Mouse (Mus musculus) midbrain, postnatal 0 days (tissue): ENCODE data around the gene Mgst3. TPM values are rescaled to one million over a fixed set of nuclear protein-coding genes. Genes with fewer than 3 reads are reported as not detected.

Source experiments
- ATAC-seq: fragments of 200-750 bp; cut with Nextera tagmentation; 2 replicates; pipeline ENCODE4 v1.8.0; 2017; ENCODE audit warnings: moderate number of reproducible peaks, mild to moderate bottlenecking, moderate TSS enrichment, moderate library complexity; ENCODE audit not compliant: low FRiP score
- DNase-seq: peaks from one replicate; pipeline ENCODE4 v3.0.0-alpha.2; 2015; ENCODE audit warnings: low spot score
- H3K27ac ChIP-seq: fragments of 300-500 bp; sonication (generic); 2 replicates; pipeline ENCODE4 v1.5.1; 2014; ENCODE audit warnings: low read depth, mild to moderate bottlenecking, low read length, mixed read lengths
- H3K27me3 ChIP-seq: fragments of 300-500 bp; sonication (generic); 2 replicates; pipeline ENCODE4 v1.6.1; 2014; ENCODE audit warnings: low read length, control low read depth, mixed read lengths; ENCODE audit not compliant: insufficient read depth
- H3K36me3 ChIP-seq: fragments of 300-500 bp; sonication (generic); 2 replicates; pipeline ENCODE4 v1.6.1; 2014; ENCODE audit warnings: low read length, control low read depth, mixed read lengths; ENCODE audit not compliant: insufficient read depth
- H3K4me1 ChIP-seq: fragments of 300-500 bp; sonication (generic); 2 replicates; pipeline ENCODE4 v1.6.1; 2014; ENCODE audit warnings: mild to moderate bottlenecking, control low read depth, antibody characterized with exemption, low read length, mixed read lengths; ENCODE audit not compliant: insufficient read depth
- H3K4me2 ChIP-seq: fragments of 300-500 bp; sonication (generic); 2 replicates; pipeline ENCODE4 v1.6.1; 2014; ENCODE audit warnings: low read depth, mild to moderate bottlenecking, low read length, mixed read lengths; ENCODE audit not compliant: poor library complexity, severe bottlenecking
- H3K4me3 ChIP-seq: fragments of 300-500 bp; sonication (generic); 2 replicates; pipeline ENCODE4 v1.5.1; 2014; ENCODE audit warnings: low read depth, mild to moderate bottlenecking, low read length, moderate library complexity
- H3K9ac ChIP-seq: fragments of 300-500 bp; sonication (generic); replicated peaks from 2 replicates; pipeline ENCODE4 v1.6.1; 2014; ENCODE audit warnings: mild to moderate bottlenecking, low read length, moderate library complexity, mixed read lengths; ENCODE audit not compliant: poor library complexity, severe bottlenecking
- H3K9me3 ChIP-seq: fragments of 300-500 bp; sonication (generic); 2 replicates; pipeline ENCODE4 v1.6.1; 2016; ENCODE audit warnings: low read length, control low read depth
- CTCF ChIP-seq: IDR thresholded peaks from 2 replicates; pipeline ENCODE4 v1.5.1; 2016; ENCODE audit warnings: antibody characterized with exemption, mild to moderate bottlenecking
- WGBS: fragments of 180-500 bp; shearing (Covaris S2); extraction: QIAGEN DNeasy Blood & Tissue Kit; methylation state at CpG from one replicate; pipeline ENCODE4 v1.1.7; 2014; 5-methylcytosine and 5-hydroxymethylcytosine counted together
- polyA plus RNA-seq: library from polyadenylated mRNA; unstranded; fragments of >200 nt; fragmentation: Nextera tagmentation; extraction: Ambion mirVana; gene quantifications from 2 replicates; pipeline ENCODE4 v1.2.1, GENCODE M21; 2015
- total RNA-seq: library from RNA; depleted of rRNA; stranded (reverse); fragments of >200 nt; gene quantifications from 2 replicates; pipeline ENCODE4 v1.2.3, GENCODE M21; 2014

Mgst3 gene
- total and polyA plus RNA-seq, 2 experiments from 2014 or later: 240 to 246 TPM

DNA sequence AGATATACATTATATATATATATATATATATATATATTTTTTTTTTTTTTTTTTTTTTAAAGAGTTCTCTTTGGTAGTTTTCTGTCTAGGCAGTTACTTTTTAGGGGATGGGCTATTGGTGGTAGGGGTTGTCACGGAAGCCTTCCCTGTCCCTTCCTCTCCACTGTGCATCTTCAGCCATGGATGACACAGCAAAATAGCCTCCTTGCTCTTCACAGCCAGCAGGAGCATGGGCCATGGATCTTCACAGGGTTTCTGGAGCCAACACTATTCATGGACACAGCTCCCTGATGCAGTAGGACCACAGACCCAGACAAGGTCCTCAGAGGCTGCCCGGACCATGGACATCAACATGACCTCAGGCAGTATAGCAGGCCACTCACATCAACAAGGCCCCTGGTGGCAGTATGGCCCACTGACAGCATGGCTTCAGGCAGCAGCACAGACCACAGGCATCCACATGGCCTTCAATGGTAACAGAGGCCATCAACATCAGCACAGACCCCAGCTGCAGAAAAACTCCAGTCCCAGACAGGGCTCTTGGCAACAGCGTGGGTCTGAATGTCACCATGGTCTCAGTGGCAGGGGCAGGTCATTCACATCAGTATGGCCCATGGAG is 52.6 kb downstream of the Mgst3 start:
- H3K4me1 ChIP-seq: no peaks in the 10 kb centered on the region
- H3K4me3 ChIP-seq: no peak overlapping the region
- no peaks in the 10 kb centered on the region for H3K36me3 ChIP-seq
- H3K4me2 ChIP-seq: no peak overlapping the region
- 95% methylated on average over 3 of the region's 3 CpGs for WGBS
- no peaks in the 10 kb centered on the region for H3K9me3 ChIP-seq
- no peak overlapping the region for H3K9ac ChIP-seq
- peak; percentile 5; the same call in 1 of the 2 replicates for TF ChIP-seq CTCF
- no peak overlapping the region for H3K27ac ChIP-seq
- ATAC-seq: no peak
- DNase-seq: no peak
- no peaks in the 10 kb centered on the region for H3K27me3 ChIP-seq

DNA sequence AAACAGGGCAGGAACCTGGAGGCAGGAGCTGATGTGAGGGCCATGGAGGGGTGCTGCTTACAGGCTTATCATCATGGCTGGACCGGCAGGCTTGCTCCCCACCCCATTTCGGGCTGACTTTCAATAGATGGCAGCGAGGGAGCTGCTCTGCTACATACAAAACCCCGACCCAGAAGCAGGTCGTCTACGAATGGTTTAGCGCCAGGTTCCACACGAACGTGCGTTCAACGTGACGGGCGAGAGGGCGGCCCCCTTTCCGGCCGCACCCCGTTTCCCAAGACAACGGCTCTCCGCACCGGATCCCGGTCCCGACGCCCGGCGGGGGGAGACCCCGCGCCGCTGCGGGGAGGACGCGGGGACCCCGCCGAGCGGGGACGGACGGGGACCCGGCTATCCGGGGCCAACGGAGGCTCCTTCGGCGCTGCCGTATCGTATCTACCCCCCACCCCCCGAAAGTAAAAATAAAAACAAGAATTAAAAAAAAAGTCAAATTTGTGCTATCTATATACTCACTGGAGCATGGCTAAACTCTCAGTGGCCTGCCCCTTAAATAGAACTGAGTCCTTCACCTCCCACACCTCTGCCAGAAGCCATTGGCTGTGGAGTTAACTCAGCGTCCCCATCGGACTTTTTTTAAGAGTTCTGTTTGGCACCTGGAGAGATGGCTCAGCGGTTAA is 53.4 kb downstream of the Mgst3 start:
- no peaks in the 10 kb centered on the region for H3K4me1 ChIP-seq
- TF ChIP-seq CTCF: no peak
- H3K4me2 ChIP-seq: peak overlapping the region; percentile 70
- H3K9me3 ChIP-seq: no peaks in the 10 kb centered on the region
- H3K27ac ChIP-seq: no peak overlapping the region
- WGBS: 1% methylated on average over 42 of the region's 47 CpGs
- peak overlapping the region; percentile 40 for H3K4me3 ChIP-seq
- DNase-seq (peak; percentile 5), ATAC-seq (peak; percentile 39; the same call in 1 of the 2 replicates)
- H3K27me3 ChIP-seq: no peaks in the 10 kb centered on the region
- no peaks in the 10 kb centered on the region for H3K36me3 ChIP-seq
- peak overlapping the region; percentile 29; the same call in 1 of the 2 replicates for H3K9ac ChIP-seq

DNA sequence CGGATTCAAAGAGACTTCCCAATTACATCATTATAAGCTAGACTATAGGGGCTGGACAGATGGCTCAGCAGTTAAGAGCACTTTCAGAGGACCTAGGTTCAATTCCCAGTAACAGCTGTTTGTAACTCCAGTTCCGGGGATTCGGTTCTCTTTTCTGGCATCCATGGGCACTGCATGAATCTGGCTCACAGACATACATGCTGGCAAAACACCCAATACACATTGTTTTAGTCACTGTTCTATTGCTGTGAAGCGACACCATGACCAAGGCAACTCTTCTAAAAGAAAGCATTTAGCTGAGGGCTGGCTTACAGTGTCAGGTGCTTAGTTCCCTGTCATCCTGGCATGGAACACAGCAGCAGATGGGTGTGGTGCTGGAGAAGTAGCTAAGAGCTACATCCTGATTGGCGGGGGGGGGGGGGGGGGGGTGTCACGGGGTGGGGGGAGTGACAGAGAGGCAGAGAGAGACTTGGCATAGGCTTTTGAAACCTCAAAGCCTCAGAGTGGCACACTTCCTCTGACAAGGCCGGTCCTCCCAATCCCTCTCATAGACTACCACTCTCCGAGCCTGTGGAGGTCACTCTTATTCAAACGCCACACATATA is 54.4 kb downstream of the Mgst3 start:
- Histone ChIP-seq H3K4me3 (no peak overlapping the region), H3K27ac (no peak overlapping the region), H3K4me1 (no peaks in the 10 kb centered on the region), H3K27me3 (no peaks in the 10 kb centered on the region), H3K36me3 (no peaks in the 10 kb centered on the region), H3K9ac (no peak overlapping the region), H3K9me3 (no peaks in the 10 kb centered on the region), H3K4me2 (no peak overlapping the region)
- no peak for TF ChIP-seq CTCF
- DNase-seq (peak; percentile 41), ATAC-seq (no peak)
- WGBS: 74% methylated on average over 8 of the region's 9 CpGs

DNA sequence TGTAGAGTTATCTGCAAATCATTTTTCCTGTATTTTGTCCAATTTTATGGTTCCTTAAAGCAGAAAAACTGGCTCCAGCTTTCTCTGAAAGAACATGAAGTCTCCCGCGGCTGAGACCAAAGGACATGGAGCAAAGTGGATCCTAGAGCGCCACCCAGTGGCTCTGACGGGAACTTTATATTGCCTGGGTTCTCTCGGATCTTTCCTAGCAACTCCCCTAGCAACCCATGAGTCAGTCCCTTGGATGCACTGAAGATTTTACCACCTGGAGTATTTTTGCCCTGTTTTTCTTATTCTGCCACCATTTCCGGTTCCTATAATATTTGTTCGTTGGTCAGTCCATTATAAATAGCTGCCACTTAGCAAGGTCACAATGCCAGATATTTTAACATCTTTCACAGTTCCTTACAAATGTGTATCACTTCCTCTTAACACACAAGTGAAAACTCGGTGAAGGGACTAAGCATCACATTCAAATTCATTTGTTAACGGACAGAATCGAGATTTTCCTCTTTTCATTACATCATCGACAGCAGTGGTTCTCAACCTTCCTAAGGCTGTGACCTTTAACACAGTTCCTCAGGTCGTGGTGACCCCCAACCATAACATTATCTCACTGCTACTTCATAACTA is 56.1 kb downstream of the Mgst3 start:
- no peak overlapping the region for H3K27ac ChIP-seq
- H3K4me3 ChIP-seq: no peak overlapping the region
- TF ChIP-seq CTCF: peak; percentile 90
- DNase-seq (peak; percentile 94), ATAC-seq (no peak)
- no peak overlapping the region for H3K9ac ChIP-seq
- H3K4me2 ChIP-seq: no peak overlapping the region
- 22% methylated on average over 12 of the region's 12 CpGs for WGBS
- H3K9me3 ChIP-seq: no peaks in the 10 kb centered on the region
- no peaks in the 10 kb centered on the region for H3K27me3 ChIP-seq
- peaks cover 3% of the 10 kb centered on the region for H3K36me3 ChIP-seq
- no peaks in the 10 kb centered on the region for H3K4me1 ChIP-seq

DNA sequence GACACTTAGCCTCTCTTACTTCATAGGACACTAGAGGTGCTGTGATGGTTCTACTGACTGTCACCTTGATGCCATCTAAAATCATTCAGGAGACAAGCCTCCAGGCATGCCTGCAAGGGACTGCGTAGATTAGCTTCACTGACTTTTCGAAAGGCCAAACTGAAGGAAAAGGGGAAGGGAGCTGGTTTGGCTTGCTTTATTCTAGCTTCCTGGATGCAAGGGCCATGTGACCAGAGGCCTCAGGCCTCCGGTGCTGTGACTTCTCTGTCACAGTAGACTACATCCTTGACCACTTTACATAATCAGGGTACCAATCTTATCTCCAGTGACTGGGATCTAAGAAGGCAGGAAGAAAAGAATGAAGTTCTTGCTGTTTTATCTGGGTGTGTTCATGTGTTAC is 57.2 kb downstream of the Mgst3 start:
- no peak for ATAC-seq
- Histone ChIP-seq H3K4me2 (no peak overlapping the region), H3K27me3 (no peaks in the 10 kb centered on the region), H3K27ac (no peak overlapping the region), H3K36me3 (peaks cover 5% of the 10 kb centered on the region), H3K4me3 (no peak overlapping the region), H3K9me3 (no peaks in the 10 kb centered on the region), H3K9ac (no peak overlapping the region), H3K4me1 (no peaks in the 10 kb centered on the region)
- DNase-seq: no peak
- TF ChIP-seq CTCF: no peak
- 86% methylated on average over 3 of the region's 3 CpGs for WGBS

DNA sequence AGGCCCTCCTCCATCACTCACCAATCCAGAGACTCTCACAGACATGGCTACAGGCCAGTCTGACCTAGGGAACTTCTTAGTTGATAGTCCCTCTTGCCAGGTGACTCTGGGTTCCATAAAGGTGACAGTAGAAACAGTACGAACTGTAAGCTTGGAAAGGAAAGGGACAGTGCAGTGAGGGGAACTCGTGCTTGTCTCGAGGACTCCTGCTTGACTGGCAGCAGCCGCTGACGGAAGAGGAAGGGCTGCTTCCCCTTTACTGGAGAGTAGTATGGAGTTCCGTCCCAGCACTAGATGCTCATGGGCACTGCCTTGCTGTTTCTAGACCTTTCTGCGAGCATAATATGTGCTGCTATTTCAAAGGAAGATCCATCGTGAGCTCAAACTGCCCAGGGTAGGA is 62.5 kb downstream of the Mgst3 start:
- no peak overlapping the region for H3K4me2 ChIP-seq
- H3K9ac ChIP-seq: no peak overlapping the region
- 91% methylated on average over 8 of the region's 8 CpGs for WGBS
- DNase-seq (no peak), ATAC-seq (no peak)
- no peaks in the 10 kb centered on the region for H3K27me3 ChIP-seq
- no peaks in the 10 kb centered on the region for H3K9me3 ChIP-seq
- no peak for TF ChIP-seq CTCF
- peaks cover 27% of the 10 kb centered on the region for H3K36me3 ChIP-seq
- no peaks in the 10 kb centered on the region for H3K4me1 ChIP-seq
- H3K4me3 ChIP-seq: no peak overlapping the region
- H3K27ac ChIP-seq: no peak overlapping the region
